Mouse (Mus musculus) E14TG2a.4 (cell line): ENCODE data around the gene Ppil6.

ENCODE experiments used
- H3K27me3 ChIP-seq: 2 replicates; pipeline ENCODE4 v1.6.1; 2014; ENCODE audit warnings: low read length, control low read depth; ENCODE audit not compliant: insufficient read depth
- H3K36me3 ChIP-seq: 2 replicates; pipeline ENCODE4 v1.6.1; 2014; ENCODE audit warnings: low read length, control low read depth; ENCODE audit not compliant: insufficient read depth
- H3K4me1 ChIP-seq: replicated peaks from 2 replicates; pipeline ENCODE4 v1.6.1; 2014; ENCODE audit warnings: low read depth, low read length, control low read depth
- H3K4me3 ChIP-seq: replicated peaks from 2 replicates; pipeline ENCODE4 v1.5.1; 2014; ENCODE audit warnings: mild to moderate bottlenecking, low read length
- H3K9me3 ChIP-seq: 2 replicates; pipeline ENCODE4 v1.6.1; 2014; ENCODE audit warnings: low read length, control low read depth
- CTCF ChIP-seq: conservative IDR thresholded peaks from 2 replicates; pipeline ENCODE4 v1.5.1; 2014; ENCODE audit warnings: low read length
- NANOG ChIP-seq: IDR thresholded peaks from 2 replicates; pipeline ENCODE4 v1.6.1; 2014; ENCODE audit warnings: borderline replicate concordance, low read length, mixed read lengths
- POU5F1 ChIP-seq: IDR thresholded peaks from 2 replicates; pipeline ENCODE4 v1.6.1; 2014; ENCODE audit warnings: low read length, borderline replicate concordance

Gene Ppil6

GRCm38 (mm10) chr10:41461057-41461722 lies 29.0 kb upstream of the Ppil6 start:
- no peak for TF ChIP-seq POU5F1
- no peak for TF ChIP-seq CTCF
- TF ChIP-seq NANOG = no peak

GRCm38 (mm10) chr10:41464401-41464955 lies 25.8 kb upstream of the Ppil6 start:
- TF ChIP-seq NANOG = no peak
- no peak for TF ChIP-seq POU5F1
- no peak for TF ChIP-seq CTCF
- Histone ChIP-seq H3K27me3 (no peaks in the 10 kb centered on the region), H3K4me1 (peaks cover 90% of the 10 kb centered on the region), H3K9me3 (no peaks in the 10 kb centered on the region), H3K36me3 (peaks cover 35% of the 10 kb centered on the region), H3K4me3 (peak overlapping the region; percentile 59)

More at GRCm38 (mm10) chr10:41461057-41461722, 29.0 kb upstream of the Ppil6 start:
- H3K9me3 ChIP-seq = no peaks in the 10 kb centered on the region
- no peaks in the 10 kb centered on the region for H3K27me3 ChIP-seq
- H3K4me3 ChIP-seq = no peak overlapping the region
- peaks cover 62% of the 10 kb centered on the region for H3K36me3 ChIP-seq
- peaks cover 85% of the 10 kb centered on the region for H3K4me1 ChIP-seq

- no peak overlapping the region for H3K4me3 ChIP-seq
- no peaks in the 10 kb centered on the region for H3K9me3 ChIP-seq
- H3K27me3 ChIP-seq = no peaks in the 10 kb centered on the region
- H3K4me1 ChIP-seq = peaks cover 89% of the 10 kb centered on the region
- H3K36me3 ChIP-seq = peaks cover 18% of the 10 kb centered on the region
- peak; percentile 76 for TF ChIP-seq NANOG
- TF ChIP-seq CTCF = no peak
Measured at GRCm38 (mm10) chr10:41467325-41467724, 22.9 kb upstream of the Ppil6 start.

GRCm38 (mm10) chr10:41470693-41471092 lies 19.5 kb upstream of the Ppil6 start:
- H3K27me3 ChIP-seq = no peaks in the 10 kb centered on the region
- peaks cover 92% of the 10 kb centered on the region for H3K4me1 ChIP-seq
- H3K9me3 ChIP-seq = no peaks in the 10 kb centered on the region
- TF ChIP-seq POU5F1 = no peak
- no peak overlapping the region for H3K4me3 ChIP-seq
- no peaks in the 10 kb centered on the region for H3K36me3 ChIP-seq

- Histone ChIP-seq H3K4me1 (peaks cover 91% of the 10 kb centered on the region), H3K9me3 (no peaks in the 10 kb centered on the region), H3K36me3 (no peaks in the 10 kb centered on the region), H3K27me3 (no peaks in the 10 kb centered on the region), H3K4me3 (0 out of 2 replicates have a peak overlapping the region, but pooled peaks have one; percentile 11)
- no peak for TF ChIP-seq POU5F1
- peak; percentile 95 for TF ChIP-seq NANOG
- TF ChIP-seq CTCF = no peak
Measured at GRCm38 (mm10) chr10:41472534-41472933, 17.7 kb upstream of the Ppil6 start.

- H3K36me3 ChIP-seq = peaks cover 2% of the 10 kb centered on the region
- peak; percentile 26; the same call in 1 of the 2 replicates for TF ChIP-seq NANOG
- no peak for TF ChIP-seq CTCF
- H3K4me1 ChIP-seq = peaks cover 93% of the 10 kb centered on the region
- no peaks in the 10 kb centered on the region for H3K27me3 ChIP-seq
- H3K4me3 ChIP-seq = 0 out of 2 replicates have a peak overlapping the region, but pooled peaks have one; percentile 11
- H3K9me3 ChIP-seq = no peaks in the 10 kb centered on the region
Measured at GRCm38 (mm10) chr10:41472962-41473481, 17.2 kb upstream of the Ppil6 start.

GRCm38 (mm10) chr10:41473782-41474468 lies 16.3 kb upstream of the Ppil6 start:
- H3K4me1 ChIP-seq = peaks cover 93% of the 10 kb centered on the region
- H3K9me3 ChIP-seq = no peaks in the 10 kb centered on the region
- no peaks in the 10 kb centered on the region for H3K27me3 ChIP-seq
- peaks cover 11% of the 10 kb centered on the region for H3K36me3 ChIP-seq
- no peak for TF ChIP-seq POU5F1
- TF ChIP-seq CTCF = no peak
- TF ChIP-seq NANOG = no peak
- no peak overlapping the region for H3K4me3 ChIP-seq

GRCm38 (mm10) chr10:41474981-41475391 lies 15.3 kb upstream of the Ppil6 start:
- peaks cover 22% of the 10 kb centered on the region for H3K36me3 ChIP-seq
- no peaks in the 10 kb centered on the region for H3K9me3 ChIP-seq
- TF ChIP-seq NANOG = no peak
- TF ChIP-seq POU5F1 = no peak
- no peak for TF ChIP-seq CTCF
- peak overlapping the region; percentile 87; the same call in 1 of the 2 replicates for H3K4me3 ChIP-seq
- H3K27me3 ChIP-seq = no peaks in the 10 kb centered on the region
- H3K4me1 ChIP-seq = peaks cover 93% of the 10 kb centered on the region
